7 mouse cellular contexts compared by ENCODE assay signal in the genomic region with DNA sequence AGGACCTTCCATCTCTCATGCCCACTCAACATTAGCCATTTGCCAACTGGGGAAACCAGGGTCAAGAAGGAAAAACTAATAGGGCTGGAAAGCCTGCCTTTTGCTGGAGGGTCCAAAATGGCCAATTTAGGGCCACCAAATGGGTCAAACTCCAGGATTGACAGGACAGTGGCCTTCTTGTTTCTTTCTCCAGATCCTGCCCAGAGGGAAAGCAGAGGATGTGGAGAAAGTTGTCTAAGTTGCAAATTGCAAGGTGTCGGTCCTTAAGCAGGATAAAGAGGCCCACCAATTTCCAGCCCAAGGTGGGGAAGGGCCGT. TPM values are rescaled to one million over a fixed set of nuclear protein-coding genes. Genes with fewer than 3 reads are reported as not detected.
A peak's percentile ranks its signal among the peaks of the same experiment; 100 is the strongest.
DNase-seq lines count a peak whose midpoint lies in the region; ATAC-seq and TF ChIP-seq lines count a peak whose summit lies in the region.

No protein-coding gene starts in this region.

- H3K4me2 ChIP-seq in lung, embryonic 14.5 days: peak overlapping the region; percentile 69
- H3K4me2 ChIP-seq in limb, embryonic 11.5 days (ENCODE audit: low read depth, severe bottlenecking): peak overlapping the region; percentile 44

- H3K27ac ChIP-seq in lung, embryonic 14.5 days (ENCODE audit: low read depth): peak overlapping the region; percentile 89
- no peak overlapping the region for H3K27ac ChIP-seq in embryonic fibroblast, embryonic 13.5 days (ENCODE audit: insufficient read depth, low read length)
- peak overlapping the region; percentile 68; the same call in 1 of the 2 replicates for H3K27ac ChIP-seq in limb, embryonic 11.5 days (replicated peaks; ENCODE audit: low read depth, low read length)
- peak overlapping the region; percentile 54 for H3K27ac ChIP-seq in olfactory bulb, adult 2 months (ENCODE audit: insufficient read depth, low read depth, low read length)

- H3K4me1 ChIP-seq in lung, embryonic 14.5 days (ENCODE audit: insufficient read depth): peaks cover 35% of the 10 kb centered on the region
- peaks cover 20% of the 10 kb centered on the region for H3K4me1 ChIP-seq in embryonic fibroblast, embryonic 13.5 days (ENCODE audit: control insufficient read depth, insufficient read depth, low read length)
- peaks cover 54% of the 10 kb centered on the region for H3K4me1 ChIP-seq in limb, embryonic 11.5 days (ENCODE audit: control insufficient read depth, insufficient read depth, low read length)
- peaks cover 44% of the 10 kb centered on the region for H3K4me1 ChIP-seq in olfactory bulb, adult 2 months (ENCODE audit: control insufficient read depth, insufficient read depth, low read length)

- 6% methylated on average over 2 of the region's 2 CpGs for WGBS in lung, embryonic 14.5 days
- WGBS in limb, embryonic 11.5 days: 8% methylated on average over 2 of the region's 2 CpGs
- WGBS in olfactory bulb, adult 2 months: 19% methylated on average over 2 of the region's 2 CpGs

- H3K9ac ChIP-seq in lung, embryonic 14.5 days: peak overlapping the region; percentile 44
- H3K9ac ChIP-seq in limb, embryonic 11.5 days (ENCODE audit: low read length): peak overlapping the region; percentile 8; the same call in 1 of the 2 replicates

- no peak for ATAC-seq in lung, embryonic 14.5 days (ENCODE audit: insufficient read depth)
- no peak for ATAC-seq in limb, embryonic 11.5 days (ENCODE audit: insufficient number of reproducible peaks, low FRiP score, low TSS enrichment, low read depth)
- no peak for ATAC-seq in monocyte, adult 5-6 weeks (replicated peaks; ENCODE audit: insufficient number of reproducible peaks, low FRiP score, low TSS enrichment, poor library complexity, severe bottlenecking)

- no peak for DNase-seq in lung, embryonic 14.5 days
- DNase-seq in lung, postnatal 4 days: no peak
- DNase-seq in limb, embryonic 11.5 days (ENCODE audit: low spot score): no peak
- DNase-seq in MN1 (ENCODE audit: low spot score): no peak

- no peak for TF ChIP-seq POLR2A in embryonic fibroblast, embryonic 13.5 days (IDR thresholded peaks at IDR 0.05; ENCODE audit: low read depth, low read length)
- no peak for TF ChIP-seq POLR2A in olfactory bulb, adult 2 months (IDR thresholded peaks at IDR 0.05; ENCODE audit: insufficient read depth, low read depth, low read length)

- peaks cover 25% of the 10 kb centered on the region for H3K36me3 ChIP-seq in lung, embryonic 14.5 days (ENCODE audit: insufficient read depth)
- H3K36me3 ChIP-seq in limb, embryonic 11.5 days (ENCODE audit: control insufficient read depth, insufficient read depth, low read length): peaks cover 13% of the 10 kb centered on the region

- no peak for TF ChIP-seq CTCF in lung, embryonic 14.5 days (IDR thresholded peaks at IDR 0.05; ENCODE audit: low read depth)
- no peak for TF ChIP-seq CTCF in embryonic fibroblast, embryonic 13.5 days (IDR thresholded peaks at IDR 0.05; ENCODE audit: borderline replicate concordance, insufficient read depth, low read length)
- no peak for TF ChIP-seq CTCF in olfactory bulb, adult 2 months (IDR thresholded peaks at IDR 0.05; ENCODE audit: insufficient read depth, low read depth, low read length)

- no peaks in the 10 kb centered on the region for H3K9me3 ChIP-seq in lung, embryonic 14.5 days (ENCODE audit: low read depth, low read length)
- H3K9me3 ChIP-seq in limb, embryonic 11.5 days (ENCODE audit: control insufficient read depth, low read length): no peaks in the 10 kb centered on the region

- H3K4me3 ChIP-seq in lung, embryonic 14.5 days (ENCODE audit: low read depth, low read length): peak overlapping the region; percentile 37
- H3K4me3 ChIP-seq in embryonic fibroblast, embryonic 13.5 days (ENCODE audit: insufficient read depth, low read length): peak overlapping the region; percentile 60
- H3K4me3 ChIP-seq in limb, embryonic 11.5 days (ENCODE audit: low read depth, low read length): peak overlapping the region; percentile 31
- H3K4me3 ChIP-seq in olfactory bulb, adult 2 months (ENCODE audit: insufficient read depth, low read depth, low read length): peak overlapping the region; percentile 47

- no peaks in the 10 kb centered on the region for H3K27me3 ChIP-seq in lung, embryonic 14.5 days (ENCODE audit: insufficient read depth, low read length)
- H3K27me3 ChIP-seq in limb, embryonic 11.5 days (ENCODE audit: control insufficient read depth, insufficient read depth, low read length): no peaks in the 10 kb centered on the region

RNA-seq across cellular contexts. Expression of gene Srebf1, which starts 12.5 kb away (rescaled TPM):
- polyA plus RNA-seq in lung, embryonic 14.5 days (2014; fragmentation: Nextera tagmentation; extraction: Ambion mirVana): 73.9 and 77.2 TPM in 2 replicates
- polyA plus RNA-seq in embryonic fibroblast, embryonic 13.5 days (2011; ENCODE audit: insufficient read length, low read depth, missing spikeins): 54.1 and 57.3 TPM in 2 replicates
- 53.2 and 55.3 TPM in 2 replicates for polyA plus RNA-seq in limb, embryonic 11.5 days (2014; fragmentation: Nextera tagmentation; extraction: Ambion mirVana)
- not detected in 2 replicates for polyA plus RNA-seq in olfactory bulb, adult 2 months (2012; ENCODE audit: insufficient read depth, insufficient read length, low replicate concordance, missing spikeins)
- 28.9 to 48.1 TPM (median 45.7 TPM) in 3 replicates for total RNA-seq in monocyte, adult 5-6 weeks (2017)

Comparison
In these comparisons a context has a peak if more than half of its experiments do, and no peak if none do; other contexts are left out.
1. RNA of gene Srebf1, which starts 12.5 kb away (polyA plus RNA-seq): 73.9 to 77.2 TPM in lung, embryonic 14.5 days, 54.1 to 57.3 TPM in embryonic fibroblast, embryonic 13.5 days and 53.2 to 55.3 TPM in limb, embryonic 11.5 days; not detected in olfactory bulb, adult 2 months; every median in the first group is over 10 times any median in the second.
2. Peak in every context shown above with its lines, with median percentiles within 50 percentile points of each other: H3K4me3 ChIP-seq.